Mouse (Mus musculus) brain, embryonic 14.5 days (tissue): Measurements from ENCODE around the gene Mthfd2.

ENCODE experiments used
- CTCF ChIP-seq: fragments of 200-500 bp; IDR thresholded peaks from 2 replicates; pipeline ENCODE4 v1.5.1; 2012; ENCODE audit warnings: inconsistent platforms, mild to moderate bottlenecking, moderate library complexity, borderline replicate concordance; ENCODE audit not compliant: insufficient read depth, insufficient read length; ENCODE audit errors: extremely low read depth
- POLR2A ChIP-seq: fragments of 200-500 bp; IDR thresholded peaks from 2 replicates; pipeline ENCODE4 v1.6.1; 2012; ENCODE audit warnings: mild to moderate bottlenecking, inconsistent platforms, borderline replicate concordance; ENCODE audit not compliant: poor library complexity, insufficient read depth, insufficient read length, severe bottlenecking; ENCODE audit errors: extremely low read depth

DNA sequence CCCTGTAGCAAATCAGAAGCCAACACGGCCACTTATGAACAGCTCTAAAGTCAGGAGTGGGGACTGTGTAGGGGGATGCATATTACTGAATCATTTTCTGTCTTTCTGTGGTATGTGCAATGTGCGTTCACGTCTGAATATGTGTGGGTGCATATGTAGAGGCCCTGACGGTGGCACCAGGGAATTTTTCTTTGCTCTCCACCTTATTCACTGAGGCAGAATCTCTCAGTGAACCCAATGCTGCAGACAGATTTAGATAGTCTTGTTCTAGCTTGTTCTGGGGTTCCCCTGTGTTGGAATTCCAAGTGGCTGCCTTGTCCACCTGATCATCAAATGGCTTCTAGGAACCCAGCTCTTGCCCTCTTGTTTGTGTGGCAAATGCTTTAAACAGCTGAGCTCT, 58.1 kb downstream of the Mthfd2 start:
- no peak for TF ChIP-seq CTCF
- no peak for TF ChIP-seq POLR2A
